Comparison of ENCODE assay signal across 8 mouse cellular contexts in genomic region chr12:50648176-50648670, GRCm38 (mm10). TPM values are rescaled to one million over a fixed set of nuclear protein-coding genes. Genes with fewer than 3 reads are reported as not detected.
DNase-seq lines count a peak whose midpoint lies in the region; ATAC-seq lines count a peak whose summit lies in the region.

No protein-coding gene starts in this region.

- 3% methylated on average over 16 of the region's 16 CpGs for WGBS in heart, embryonic 14.5 days
- WGBS in limb, embryonic 15.5 days = 1% methylated on average over 16 of the region's 16 CpGs
- 1% methylated on average over 16 of the region's 16 CpGs for WGBS in stomach, embryonic 14.5 days

- peaks cover 5 to 18% of the 10 kb centered on the region in 2 experiments for H3K4me1 ChIP-seq in heart, embryonic 14.5 days (ENCODE audit: control insufficient read depth in 2 of 2, insufficient read depth in 2 of 2, low read length in 2 of 2)
- H3K4me1 ChIP-seq in limb, embryonic 15.5 days = peaks cover 11% of the 10 kb centered on the region
- H3K4me1 ChIP-seq in stomach, embryonic 14.5 days (ENCODE audit: control insufficient read depth, insufficient read depth, low read length) = no peaks in the 10 kb centered on the region

- DNase-seq in adrenal gland, postnatal 14 days = peak; percentile 43
- DNase-seq in adrenal gland, postnatal 25 days = no peak
- peak; percentile 13 for DNase-seq in ovary, postnatal 10 days (ENCODE audit: low spot score)
- DNase-seq in ovary, postnatal 14 days (ENCODE audit: low spot score) = no peak
- no peak for DNase-seq in c-Kit-positive CD71-positive TER-119-positive erythroid progenitor cells, embryonic 14.5 days (ENCODE audit: low spot score)

- no peaks in the 10 kb centered on the region for H3K27me3 ChIP-seq in heart, embryonic 14.5 days (ENCODE audit: control insufficient read depth, insufficient read depth, low read length)
- H3K27me3 ChIP-seq in limb, embryonic 15.5 days = 0 out of 2 replicates have a peak, but pooled peaks cover 6% of the 10 kb centered on the region
- no peaks in the 10 kb centered on the region for H3K27me3 ChIP-seq in stomach, embryonic 14.5 days (ENCODE audit: control insufficient read depth, insufficient read depth, low read length)

- no peaks in the 10 kb centered on the region for H3K9me3 ChIP-seq in heart, embryonic 14.5 days (ENCODE audit: control insufficient read depth, low read length)
- H3K9me3 ChIP-seq in limb, embryonic 15.5 days = no peaks in the 10 kb centered on the region
- H3K9me3 ChIP-seq in stomach, embryonic 14.5 days (ENCODE audit: control insufficient read depth, low read depth, low read length) = no peaks in the 10 kb centered on the region

- peak; percentile 46 for ATAC-seq in heart, embryonic 14.5 days (ENCODE audit: insufficient number of reproducible peaks, insufficient read depth, low FRiP score, low read depth)
- peak; percentile 55 for ATAC-seq in limb, embryonic 15.5 days (ENCODE audit: insufficient number of reproducible peaks, low FRiP score, low TSS enrichment, low read depth)
- ATAC-seq in stomach, embryonic 14.5 days (ENCODE audit: insufficient number of reproducible peaks, insufficient read depth, low FRiP score, low read depth) = peak; percentile 54

- H3K4me3 ChIP-seq in heart, embryonic 14.5 days (ENCODE audit: control insufficient read depth in 1 of 2, insufficient read depth in 1 of 2, low read depth in 1 of 2, low read length in 2 of 2) = peak overlapping the region; percentile 74 to 91
- peak overlapping the region; percentile 78 for H3K4me3 ChIP-seq in limb, embryonic 15.5 days
- peak overlapping the region; percentile 85 for H3K4me3 ChIP-seq in stomach, embryonic 14.5 days (ENCODE audit: low read depth, low read length)

- peak overlapping the region; percentile 90 for H3K9ac ChIP-seq in heart, embryonic 14.5 days (ENCODE audit: low read length)
- peak overlapping the region; percentile 67 for H3K9ac ChIP-seq in limb, embryonic 15.5 days
- peak overlapping the region; percentile 73 for H3K9ac ChIP-seq in stomach, embryonic 14.5 days (replicated peaks; ENCODE audit: low read depth, low read length)

- peak overlapping the region; percentile 66 to 82; a peak in 3 of 4 replicates for H3K27ac ChIP-seq in heart, embryonic 14.5 days (replicated peaks in 1 of 2; ENCODE audit: control insufficient read depth in 1 of 2, insufficient read depth in 1 of 2, low read depth in 2 of 2, low read length in 2 of 2)
- peak overlapping the region; percentile 83 for H3K27ac ChIP-seq in limb, embryonic 15.5 days
- peak overlapping the region; percentile 66 for H3K27ac ChIP-seq in stomach, embryonic 14.5 days (ENCODE audit: low read length)

- no peaks in the 10 kb centered on the region for H3K36me3 ChIP-seq in heart, embryonic 14.5 days (ENCODE audit: control insufficient read depth, insufficient read depth, low read length)
- H3K36me3 ChIP-seq in limb, embryonic 15.5 days = no peaks in the 10 kb centered on the region
- H3K36me3 ChIP-seq in stomach, embryonic 14.5 days (ENCODE audit: control insufficient read depth, insufficient read depth, low read length) = no peaks in the 10 kb centered on the region

- peak overlapping the region; percentile 90 for H3K4me2 ChIP-seq in heart, embryonic 14.5 days (ENCODE audit: low read length)
- H3K4me2 ChIP-seq in limb, embryonic 15.5 days = peak overlapping the region; percentile 78
- peak overlapping the region; percentile 66 for H3K4me2 ChIP-seq in stomach, embryonic 14.5 days (replicated peaks; ENCODE audit: low read depth, low read length)

RNA-seq across cellular contexts. Expression of gene Prkd1, which starts 0.7 kb away (rescaled TPM):
- total RNA-seq in adrenal gland, postnatal 14 days (2021) = 11.0 and 13.0 TPM in 2 replicates
- 11.9 and 13.4 TPM in 2 replicates for total RNA-seq in adrenal gland, postnatal 25 days (2021)
- polyA plus RNA-seq in heart, embryonic 14.5 days (2014; fragmentation: Nextera tagmentation; extraction: Ambion mirVana) = 6.8 and 7.2 TPM in 2 replicates
- polyA plus RNA-seq in limb, embryonic 15.5 days (2015; fragmentation: Nextera tagmentation; extraction: Ambion mirVana) = 4.3 and 5.2 TPM in 2 replicates
- polyA plus RNA-seq in stomach, embryonic 14.5 days (2014; fragmentation: Nextera tagmentation; extraction: Ambion mirVana) = 8.9 and 10.1 TPM in 2 replicates

Comparison
In these comparisons a context has a peak if more than half of its experiments do, and no peak if none do; other contexts are left out.
1. DNase-seq: peak in adrenal gland, postnatal 14 days (single experiment) and ovary, postnatal 10 days (single experiment); none in adrenal gland, postnatal 25 days (single experiment), ovary, postnatal 14 days (single experiment) and c-Kit-positive CD71-positive TER-119-positive erythroid progenitor cells, embryonic 14.5 days (single experiment).
2. Peak in every context shown above with its lines, with median percentiles within 50 percentile points of each other: ATAC-seq, H3K27ac ChIP-seq, H3K4me2 ChIP-seq, H3K4me3 ChIP-seq and H3K9ac ChIP-seq.